Mouse (Mus musculus) thymus, postnatal 25 days (tissue): ENCODE measurements around the gene Ly6f.
"Not testable (repeated sequence)": the region's sequence is repeated elsewhere in the genome, so short reads cannot be mapped to it uniquely, and the experiment has no call there.

Experiments
- DNase-seq: peaks from one replicate; pipeline ENCODE4 v3.0.0; 2022

Gene Ly6f

DNA sequence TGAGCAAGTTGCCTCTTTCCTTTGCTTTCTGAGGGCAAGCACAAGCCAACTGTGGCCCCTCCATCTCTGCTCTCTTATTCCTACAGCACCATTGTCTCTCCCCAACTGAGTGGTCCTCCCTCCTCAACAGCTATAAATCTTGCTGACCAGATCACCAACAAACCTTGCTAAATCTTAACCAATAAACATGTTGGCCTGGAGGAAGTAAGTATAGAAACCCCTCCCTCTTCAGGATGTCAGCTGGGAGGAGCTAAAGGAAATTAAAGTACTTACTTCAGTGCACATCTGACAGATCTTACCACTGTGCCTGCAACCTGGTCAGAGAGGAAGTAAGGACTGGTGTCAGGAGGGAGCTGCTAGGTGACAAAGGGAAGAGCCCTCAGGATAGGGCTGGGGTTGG, at the start of gene Ly6f:
TSS of gene Ly6f (plus strand) at position 301 of the 400 bp plus-strand sequence.
- DNase-seq = no peak

DNA sequence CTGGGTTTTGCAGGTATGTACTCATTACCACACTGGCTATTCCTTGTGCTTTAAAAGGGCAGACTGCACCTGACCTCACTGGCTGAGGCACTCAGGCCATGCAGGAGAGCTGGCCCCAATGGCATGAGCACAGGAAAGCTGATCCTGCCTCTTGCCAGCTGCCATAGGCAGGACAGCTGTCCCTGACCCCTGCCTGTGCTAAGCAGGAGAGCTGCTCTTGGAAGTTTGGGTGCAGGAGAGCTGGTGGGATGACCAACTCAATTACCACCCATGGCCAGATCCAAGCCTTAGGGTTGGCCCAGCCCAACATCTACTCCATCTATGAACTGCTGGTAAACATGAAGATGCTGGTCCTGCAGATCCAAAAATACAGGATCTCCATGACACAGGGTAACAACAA, 46.3 kb upstream of the Ly6f start:
- DNase-seq = no peak

DNA sequence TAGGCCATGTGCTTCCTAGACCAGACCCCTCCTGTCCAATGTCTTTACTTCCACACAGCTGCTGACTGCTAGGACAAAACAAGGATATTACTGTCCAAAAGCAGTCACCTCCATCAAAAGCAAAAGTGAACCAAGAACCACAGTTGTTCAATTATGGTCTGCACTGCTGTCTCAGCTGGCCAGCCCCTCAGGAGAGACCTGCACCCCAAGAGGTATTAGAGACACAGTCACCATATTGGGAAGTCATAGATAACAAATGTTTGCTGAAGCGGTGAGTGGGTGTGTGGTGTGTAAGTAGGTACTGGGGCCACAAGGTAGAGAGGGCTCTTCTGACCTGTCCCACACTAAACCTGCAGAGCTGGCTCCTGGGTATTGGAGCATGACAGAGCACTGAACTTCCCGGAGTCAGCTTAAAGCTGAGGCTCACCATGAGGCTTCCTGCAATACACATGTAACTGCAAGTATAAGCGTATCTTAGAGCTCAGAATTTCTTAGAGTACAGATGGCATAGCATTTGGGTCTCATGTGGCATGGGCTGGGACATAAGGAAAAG, 30.4 kb upstream of the Ly6f start:
- DNase-seq = no peak

DNA sequence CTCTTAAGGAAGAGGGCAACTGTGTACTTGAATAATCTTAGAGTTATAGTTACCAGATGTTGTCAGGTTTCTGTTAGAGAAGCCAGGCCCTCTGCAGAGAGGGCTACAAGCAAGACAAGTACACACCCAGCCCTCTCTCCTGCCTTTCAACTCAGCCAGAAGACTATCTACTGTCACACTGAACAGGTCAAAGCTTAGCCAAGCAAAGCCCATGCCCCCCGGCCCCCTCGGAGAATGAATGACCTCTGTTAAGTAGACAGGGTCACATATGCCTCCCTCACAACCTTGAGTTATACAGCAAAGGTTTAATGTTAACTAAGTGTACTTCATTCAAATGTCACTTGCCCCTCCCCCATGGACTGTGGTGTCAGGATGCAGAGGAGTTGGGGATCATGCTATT, 27.7 kb upstream of the Ly6f start:
- no peak for DNase-seq

DNA sequence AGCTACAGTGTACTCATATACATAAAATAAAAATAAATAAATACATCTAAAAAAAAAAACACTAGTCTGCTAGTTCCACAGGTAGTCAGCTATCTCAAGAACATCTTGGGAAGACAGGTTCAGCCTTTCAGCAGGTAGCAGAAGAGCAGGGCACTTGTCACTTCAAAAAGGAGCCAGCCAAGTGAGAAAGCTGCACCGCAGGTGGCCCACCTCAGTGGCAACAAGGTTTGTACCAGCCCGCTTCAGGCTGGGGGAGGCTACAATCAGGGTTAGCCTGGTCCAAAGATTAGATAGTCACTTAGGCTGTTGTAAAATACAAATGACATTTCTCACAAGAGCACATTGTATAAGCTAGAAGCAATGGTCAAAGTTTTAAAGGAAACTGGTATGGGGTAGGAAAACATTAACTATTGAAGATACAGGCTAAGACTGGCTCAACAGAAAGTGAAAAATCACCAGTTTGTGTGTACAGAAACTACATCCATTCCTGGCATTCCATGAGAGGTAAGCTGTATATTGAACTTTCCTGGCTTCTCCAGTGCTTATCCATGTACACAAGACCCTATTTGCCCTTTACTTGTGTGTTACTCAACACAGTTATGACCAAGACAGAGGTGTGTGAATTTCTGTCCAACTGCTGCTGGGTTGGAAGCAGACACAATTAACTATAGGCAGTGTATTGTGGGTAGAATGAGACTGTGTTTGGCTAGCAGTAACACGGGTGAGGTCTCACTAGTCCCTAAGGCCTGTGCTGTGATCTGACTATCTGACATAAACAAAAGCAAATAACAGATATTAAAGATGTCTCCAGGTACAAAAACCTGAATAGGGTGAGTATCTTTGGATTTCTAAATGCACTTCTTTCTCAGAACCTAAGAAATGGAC, 25.2 kb upstream of the Ly6f start:
- no peak for DNase-seq

DNA sequence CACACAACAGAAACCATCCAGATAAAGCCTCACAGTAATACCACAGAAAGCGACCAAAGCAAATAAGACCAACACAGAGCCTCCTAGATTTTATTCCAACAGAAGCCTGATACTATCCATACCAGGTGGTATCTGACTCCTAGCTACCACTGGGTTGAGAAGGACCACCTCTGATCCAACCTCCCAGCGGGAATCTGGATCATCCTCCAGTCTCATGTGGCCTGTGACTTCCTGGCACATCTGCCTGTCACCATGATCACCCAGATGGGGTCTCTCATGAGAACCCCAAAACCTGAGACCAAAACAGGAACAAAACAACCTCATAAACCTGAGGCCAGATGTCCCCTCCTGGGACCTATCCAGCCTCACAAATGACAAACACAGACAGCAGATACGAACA, 13.6 kb upstream of the Ly6f start:
- no peak for DNase-seq

DNA sequence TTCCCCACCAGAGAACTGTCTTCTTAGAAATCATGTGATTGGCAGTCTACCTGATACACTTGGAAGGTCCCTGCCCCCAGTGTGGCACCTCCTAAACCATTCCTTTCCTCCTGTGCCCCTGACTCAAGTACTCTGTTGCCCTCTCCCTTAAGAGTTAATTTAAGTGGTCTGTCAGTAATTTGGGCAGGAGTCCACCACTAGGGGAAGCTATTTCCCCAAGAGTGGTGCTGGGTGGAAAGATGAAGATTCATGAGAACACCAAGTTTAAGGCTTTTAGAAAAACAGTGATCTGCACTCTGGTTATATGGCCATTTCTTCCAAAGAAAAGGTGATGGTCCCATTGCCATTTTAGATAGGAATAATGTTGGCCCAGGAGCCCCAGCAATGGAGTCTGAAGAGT, 2.4 kb upstream of the Ly6f start:
- DNase-seq = no peak

DNA sequence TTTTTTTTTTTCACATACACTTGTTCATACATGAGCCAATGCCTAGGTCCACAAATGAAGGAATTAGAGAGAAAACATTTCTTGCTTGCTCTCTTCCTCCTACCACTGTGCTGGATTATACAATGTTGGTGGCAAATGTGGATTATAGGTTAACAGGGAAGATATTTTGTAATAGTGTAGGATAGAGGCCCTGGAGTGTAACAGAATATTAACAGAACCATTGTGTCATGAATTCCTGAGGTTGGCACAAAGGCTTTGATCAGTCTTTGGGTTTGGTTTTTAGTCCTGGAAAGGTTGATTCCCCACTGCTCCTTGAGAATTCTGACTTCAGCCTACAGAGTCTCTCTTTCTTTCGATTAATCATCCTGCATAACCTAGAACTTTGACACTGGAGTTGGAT, 1.6 kb upstream of the Ly6f start:
- no peak for DNase-seq

DNA sequence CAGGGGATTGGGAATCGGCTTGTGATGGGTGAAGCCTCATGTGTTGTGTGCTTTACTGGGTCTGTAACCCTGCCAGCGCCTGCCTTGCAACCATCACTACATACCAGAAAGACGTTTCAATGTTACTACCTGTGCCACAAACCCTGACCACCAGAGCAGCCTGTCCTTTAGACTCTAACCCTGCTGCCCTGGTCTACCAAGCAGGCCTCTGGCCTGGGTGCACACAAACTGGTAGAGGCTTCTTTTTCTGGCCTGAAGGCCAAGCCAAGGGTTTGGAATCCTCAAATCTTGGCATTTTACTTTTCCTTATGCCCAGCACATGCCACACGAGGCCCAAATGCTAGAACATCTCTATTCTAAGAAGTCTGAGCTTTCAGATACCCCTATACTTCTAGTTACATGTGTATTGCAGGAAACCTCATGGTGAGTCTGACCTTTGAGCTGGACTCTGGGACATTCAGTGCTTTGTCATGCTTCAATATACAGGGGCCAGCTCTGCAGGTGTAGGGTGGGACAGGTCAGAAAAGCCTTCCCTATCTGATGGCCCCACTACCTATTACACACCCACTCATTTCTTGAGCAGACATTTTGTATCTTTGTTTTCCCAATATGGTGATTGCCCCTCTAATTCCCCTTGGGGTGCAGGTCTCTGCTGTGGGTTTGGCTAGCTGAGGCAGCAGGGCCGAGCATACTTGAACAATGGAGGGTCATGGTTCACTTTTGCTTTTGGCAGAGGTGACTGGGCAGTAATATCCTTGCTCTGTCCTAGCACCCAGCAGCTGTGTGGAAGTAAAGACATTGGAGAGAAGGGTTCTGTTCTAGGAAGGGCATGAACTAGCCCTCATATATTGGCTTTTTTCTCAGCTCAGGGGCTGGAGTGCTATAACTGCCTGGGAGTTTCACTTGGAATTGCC, 952 bp downstream of the Ly6f start:
- DNase-seq = no peak

DNA sequence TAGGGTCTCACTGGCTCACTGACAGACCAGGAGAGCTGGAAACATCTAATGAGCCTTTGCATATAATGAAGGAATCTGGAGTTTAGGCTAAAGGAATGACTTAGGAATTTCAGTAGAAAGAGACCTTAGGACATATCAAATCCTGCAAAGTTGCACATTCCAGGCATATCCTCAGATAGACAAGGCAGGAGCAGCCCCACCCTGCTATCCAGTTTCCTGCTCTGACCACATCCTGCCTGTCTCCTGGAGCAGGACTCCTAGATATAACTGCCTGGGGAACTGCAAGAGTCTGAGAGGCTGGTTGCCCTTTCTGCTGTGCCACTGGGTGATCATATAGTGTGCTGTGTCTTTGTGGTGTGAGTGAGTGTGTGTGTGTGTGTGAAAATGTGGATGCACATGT, 1.9 kb downstream of the Ly6f start:
- no peak for DNase-seq

DNA sequence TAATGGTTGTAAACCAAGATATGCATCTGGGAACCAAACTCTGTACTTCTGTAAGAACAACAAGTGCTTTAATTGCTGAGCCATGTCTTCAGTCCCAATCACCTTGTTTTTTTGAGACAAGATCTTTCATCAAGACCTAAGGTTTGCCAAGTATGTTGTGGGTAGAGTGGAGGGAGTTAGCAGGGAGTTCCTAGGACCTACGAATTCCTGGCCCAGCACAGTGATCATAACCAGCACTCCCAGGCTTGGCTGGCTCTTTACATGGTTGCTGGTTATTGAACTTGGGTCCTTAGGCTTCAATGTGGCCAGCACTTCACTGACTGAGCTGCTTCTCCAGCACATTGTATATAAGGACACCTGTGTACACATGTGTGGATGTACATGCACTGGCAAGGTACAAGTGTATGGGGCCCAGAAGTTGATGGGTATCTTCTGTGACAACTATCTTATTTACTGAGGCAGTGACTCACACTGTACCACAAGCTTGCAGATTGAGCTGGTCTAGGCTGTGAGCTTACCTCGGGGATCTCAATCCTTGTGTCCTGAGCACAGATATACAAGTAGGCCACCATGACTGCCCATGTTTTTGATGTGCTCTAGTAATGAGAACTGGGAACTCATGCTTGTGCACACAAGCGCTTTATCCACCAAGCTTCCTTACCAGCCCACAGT, 2.6 kb downstream of the Ly6f start:
- DNase-seq = no peak

DNA sequence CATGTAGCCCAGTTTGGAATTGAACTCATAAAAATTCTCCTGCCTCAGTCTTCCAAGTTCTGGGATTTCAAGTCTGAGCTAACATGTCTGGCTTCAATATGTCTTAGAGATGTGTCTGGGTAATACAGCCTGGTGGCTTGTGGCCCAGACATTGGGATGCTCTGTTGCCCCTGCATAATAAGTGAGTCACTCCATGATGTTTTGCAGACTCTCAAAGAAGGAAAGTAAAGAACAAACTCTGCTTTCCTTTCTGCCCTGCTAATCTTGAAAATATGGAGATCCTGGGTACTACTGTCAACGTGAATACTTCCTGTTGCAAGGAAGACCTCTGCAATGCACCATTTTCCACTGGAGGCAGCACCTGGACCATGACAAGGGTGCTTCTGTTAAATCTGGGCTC, 3.2 kb downstream of the Ly6f start:
- no peak for DNase-seq

DNA sequence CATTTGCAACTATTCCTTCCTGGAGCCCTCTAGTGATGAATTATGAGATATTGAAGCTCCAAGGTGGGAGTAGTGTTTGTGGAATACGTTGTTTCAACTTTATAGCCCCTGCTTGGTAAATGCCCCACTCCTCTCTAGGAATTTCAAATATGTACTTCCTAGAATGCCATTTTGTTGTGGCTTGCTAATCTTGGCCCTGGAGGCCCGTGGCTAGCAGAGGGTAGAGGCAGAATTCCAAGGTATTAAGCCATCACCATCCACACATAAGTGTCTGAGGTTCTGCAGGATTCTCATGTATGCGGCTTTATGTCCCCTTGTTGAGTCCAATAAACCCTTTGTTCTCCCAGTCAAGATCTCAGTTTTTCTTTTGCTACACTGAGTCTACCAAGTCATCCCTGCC, 3.7 kb downstream of the Ly6f start:
- no peak for DNase-seq

DNA sequence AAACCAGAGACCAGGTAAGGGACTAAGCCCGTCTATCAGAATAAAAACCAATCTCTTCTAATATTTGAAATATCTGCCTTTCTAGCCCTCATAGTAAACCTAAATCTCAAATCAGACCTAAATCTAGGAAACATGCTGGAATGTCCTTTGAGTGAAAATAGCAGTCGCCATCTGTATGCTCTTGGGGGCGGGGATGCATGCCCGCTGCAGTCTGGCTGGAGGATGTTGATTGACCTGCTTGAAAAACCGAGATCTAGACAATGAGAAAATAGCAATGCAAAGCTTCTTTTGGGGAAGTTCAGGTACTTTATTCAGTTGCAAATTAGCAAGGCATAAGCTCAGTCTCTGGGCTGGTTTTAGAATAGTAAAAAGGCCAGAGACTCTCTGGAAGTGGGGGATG, 13.8 kb downstream of the Ly6f start:
- not testable (repeated sequence) for DNase-seq

DNA sequence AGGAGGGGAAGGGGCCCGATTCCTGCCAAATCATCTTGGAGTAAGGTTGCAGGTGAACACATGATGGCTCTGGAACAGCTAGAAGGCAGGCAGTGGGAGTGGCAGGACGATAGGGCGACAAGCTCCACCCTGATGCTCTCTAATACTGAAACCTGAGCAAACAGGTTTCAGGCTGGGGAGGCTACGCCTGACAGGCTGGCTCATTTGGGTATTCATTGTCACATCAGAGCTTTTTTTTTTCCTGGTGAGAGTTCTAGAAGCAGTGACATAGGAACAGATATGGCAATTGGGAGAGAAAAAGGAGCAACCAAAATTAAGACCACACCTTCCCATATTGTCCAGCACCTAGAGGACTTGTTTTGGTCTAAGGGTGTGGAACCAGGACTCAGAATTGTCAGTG, 18.3 kb downstream of the Ly6f start:
- DNase-seq = not testable (repeated sequence)

DNA sequence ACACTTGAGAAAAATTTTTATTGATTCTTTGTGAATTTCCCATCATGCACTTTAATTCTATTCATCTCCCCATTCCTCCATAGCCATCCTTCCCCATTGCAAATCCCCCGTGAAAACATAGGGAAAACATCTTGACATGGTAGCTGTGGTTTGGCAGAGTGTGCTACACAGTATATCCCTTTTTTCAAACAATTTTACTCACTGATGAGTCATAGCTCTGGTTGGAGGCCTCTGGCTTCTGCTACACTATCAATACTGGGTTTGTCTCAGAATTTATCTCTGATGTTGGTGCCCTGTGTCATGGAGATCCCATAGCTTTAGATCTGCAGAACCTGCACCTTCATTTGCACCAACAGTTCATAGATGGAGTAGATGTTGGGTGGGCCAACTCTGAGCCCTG, 24.2 kb downstream of the Ly6f start:
- DNase-seq = no peak

DNA sequence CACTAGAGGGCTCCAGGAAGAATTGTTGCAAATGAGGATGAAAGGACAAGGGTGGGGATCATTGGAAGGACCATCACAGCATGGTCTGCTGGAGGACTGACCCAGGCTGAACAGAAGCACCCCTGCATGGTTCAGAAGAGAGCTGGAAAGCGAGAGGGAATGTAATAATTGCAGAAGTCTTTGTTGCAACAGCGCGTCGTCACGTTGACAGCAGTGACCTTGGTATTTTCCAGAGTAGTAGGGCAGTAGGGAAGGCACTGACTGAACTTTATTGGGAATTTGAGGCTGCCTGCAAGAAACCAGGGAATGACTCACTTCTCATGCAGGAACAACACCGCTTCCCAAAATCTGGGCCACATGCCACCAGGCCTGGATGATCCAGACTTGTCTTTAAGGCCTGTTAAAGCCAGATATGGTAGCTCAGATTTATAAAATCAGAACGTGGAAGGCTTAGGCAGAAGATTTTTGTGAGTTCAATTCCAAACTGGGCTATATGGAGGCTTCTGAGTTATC, 25.7 kb downstream of the Ly6f start:
- DNase-seq = no peak

DNA sequence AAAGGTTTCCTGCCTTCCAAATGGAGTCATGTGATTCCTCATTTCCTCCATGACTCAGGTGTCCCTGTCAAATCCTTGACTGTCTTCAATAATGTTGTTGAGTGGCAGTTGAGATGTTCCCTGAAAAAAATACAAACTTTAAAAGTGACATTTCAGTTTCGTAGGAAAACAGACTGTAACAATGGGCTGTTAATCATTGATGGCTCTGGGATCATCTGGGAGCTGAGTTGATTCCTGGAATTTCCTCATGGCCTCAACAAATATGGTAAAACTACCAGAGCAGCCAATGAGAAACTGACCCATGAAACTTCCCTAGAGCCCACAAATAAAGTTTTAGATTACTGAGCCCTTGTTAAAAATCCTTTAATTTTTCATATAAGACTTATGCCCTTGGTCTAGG, 37.9 kb downstream of the Ly6f start:
- DNase-seq = no peak

DNA sequence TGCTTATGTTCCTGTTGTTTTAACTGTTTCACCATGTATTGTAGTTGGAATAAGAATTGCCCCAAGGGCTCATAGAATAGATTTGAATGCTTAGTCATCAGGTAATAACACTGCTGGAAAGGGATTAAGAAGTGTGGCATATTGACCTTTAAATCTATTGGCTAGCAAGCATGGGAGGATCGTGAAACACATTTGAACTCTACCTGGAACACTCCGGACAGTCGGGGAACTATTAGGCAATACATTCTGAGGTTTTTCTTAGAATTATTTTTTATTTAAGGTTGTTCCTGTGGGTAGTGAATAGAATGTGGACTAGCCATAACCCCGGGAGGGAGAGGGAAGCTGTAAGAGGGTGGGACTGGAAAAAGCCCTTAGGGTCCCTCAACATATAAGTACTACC, 41.0 kb downstream of the Ly6f start:
- no peak for DNase-seq

DNA sequence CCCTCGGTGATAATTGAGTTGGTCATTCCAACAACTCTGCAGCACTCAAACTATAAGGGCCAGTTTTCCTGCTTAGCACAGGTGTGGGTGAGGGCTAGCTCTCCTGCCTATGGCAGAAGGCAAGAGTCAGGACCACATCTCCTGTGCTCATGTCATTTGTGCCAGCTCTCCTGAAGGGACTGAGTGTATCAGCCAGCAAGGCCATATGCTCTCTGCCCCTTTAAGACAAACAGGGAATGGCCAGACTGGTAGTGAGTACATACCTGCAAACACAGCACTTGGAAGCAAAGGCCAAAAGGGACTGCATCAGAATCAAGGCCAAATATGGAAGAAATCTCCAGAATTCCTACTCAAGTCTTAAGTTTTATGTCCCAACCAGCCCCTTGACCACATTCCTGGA, 41.7 kb downstream of the Ly6f start:
- no peak for DNase-seq

DNA sequence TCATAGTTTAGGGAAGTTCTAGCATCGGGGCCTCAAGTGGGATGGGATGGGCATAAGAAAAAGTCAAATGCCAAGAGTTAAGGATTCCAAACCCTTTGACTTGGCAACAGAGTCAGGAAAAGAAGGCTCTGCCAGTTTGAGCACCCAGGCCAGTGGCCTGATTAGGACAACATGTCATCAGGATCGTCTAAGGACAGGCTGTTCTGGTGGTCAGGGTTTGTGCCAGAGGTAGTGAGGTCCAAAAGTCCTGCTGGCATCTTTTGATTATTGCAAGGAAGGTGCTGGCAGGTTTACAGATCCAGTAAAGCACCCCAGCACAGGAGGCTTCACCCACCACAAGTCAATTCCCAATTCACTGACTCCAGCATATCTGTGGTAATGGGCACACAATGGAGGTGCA, 46.2 kb downstream of the Ly6f start:
- DNase-seq = no peak

DNA sequence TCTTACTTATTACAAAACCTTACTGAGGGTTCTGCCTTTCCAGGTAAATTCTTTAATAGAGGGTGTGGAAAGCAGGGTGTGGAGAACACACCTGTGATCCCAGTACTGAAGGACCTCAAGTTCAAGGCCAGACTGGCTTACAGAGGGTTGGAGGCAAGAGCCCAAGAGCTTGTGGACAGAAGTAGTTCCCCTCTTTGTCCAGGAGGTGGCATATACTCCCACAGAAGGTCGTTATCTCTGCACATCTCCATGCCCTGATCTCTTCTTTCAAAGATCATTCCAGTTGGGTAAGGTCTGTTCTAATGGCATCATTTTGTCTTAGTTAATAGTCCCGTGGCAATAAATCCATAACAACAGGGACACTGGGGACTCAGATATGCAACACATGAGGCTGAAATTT, 49.0 kb downstream of the Ly6f start:
- no peak for DNase-seq

DNA sequence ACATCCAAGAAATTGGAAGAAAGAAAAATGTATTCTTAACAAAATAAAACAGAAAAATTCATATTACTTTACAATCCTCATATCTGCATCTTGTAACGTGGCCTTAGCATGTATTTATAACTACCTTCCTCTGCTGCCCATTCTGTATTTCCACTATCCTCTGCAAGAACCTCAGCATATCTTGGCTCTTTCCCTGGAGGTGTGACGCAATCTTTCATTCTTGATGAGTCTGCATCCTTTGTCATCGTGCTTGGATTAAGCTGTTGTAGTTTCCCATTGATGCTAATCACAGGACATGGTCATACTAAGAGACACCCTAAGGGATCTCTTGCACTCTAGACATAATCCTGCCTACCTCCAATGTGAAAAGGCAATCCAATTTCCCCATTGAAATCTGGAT, 50.4 kb downstream of the Ly6f start:
- DNase-seq = no peak
